In genomic region chr15:98831684-98832035, GRCm38 (mm10) we compare ENCODE assay signal across 8 mouse cellular contexts. TPM values are rescaled to one million over a fixed set of nuclear protein-coding genes. Genes with fewer than 3 reads are reported as not detected.
DNase-seq lines count a peak whose midpoint lies in the region; ATAC-seq and TF ChIP-seq lines count a peak whose summit lies in the region.

No protein-coding gene starts in this region.

- peak overlapping the region; percentile 53 for H3K4me2 ChIP-seq in lung, postnatal 0 days (replicated peaks; ENCODE audit: low read depth, low read length)
- H3K4me2 ChIP-seq in liver, embryonic 11.5 days = peak overlapping the region; percentile 71
- peak overlapping the region; percentile 52 for H3K4me2 ChIP-seq in stomach, embryonic 15.5 days

- 8% methylated on average over 9 of the region's 9 CpGs for WGBS in lung, postnatal 0 days
- 21% methylated on average over 9 of the region's 9 CpGs for WGBS in forebrain, embryonic 10.5 days
- 6% methylated on average over 9 of the region's 9 CpGs for WGBS in liver, embryonic 11.5 days
- WGBS in stomach, embryonic 15.5 days = 13% methylated on average over 9 of the region's 9 CpGs

- H3K4me3 ChIP-seq in lung, postnatal 0 days (ENCODE audit: low read depth, low read length) = peak overlapping the region; percentile 79
- H3K4me3 ChIP-seq in forebrain, embryonic 10.5 days = peak overlapping the region; percentile 85
- peak overlapping the region; percentile 72 for H3K4me3 ChIP-seq in liver, embryonic 11.5 days (ENCODE audit: low read depth, low read length)
- H3K4me3 ChIP-seq in stomach, embryonic 15.5 days (replicated peaks) = peak overlapping the region; percentile 72

- H3K27me3 ChIP-seq in lung, postnatal 0 days (replicated peaks; ENCODE audit: insufficient read depth, low read length) = no peaks in the 10 kb centered on the region
- no peaks in the 10 kb centered on the region for H3K27me3 ChIP-seq in forebrain, embryonic 10.5 days (ENCODE audit: poor library complexity, severe bottlenecking)
- H3K27me3 ChIP-seq in liver, embryonic 11.5 days (replicated peaks; ENCODE audit: control insufficient read depth, insufficient read depth, low read length) = no peaks in the 10 kb centered on the region
- no peaks in the 10 kb centered on the region for H3K27me3 ChIP-seq in stomach, embryonic 15.5 days (replicated peaks)

- peak overlapping the region; percentile 97 for H3K27ac ChIP-seq in lung, postnatal 0 days (ENCODE audit: low read length)
- peak overlapping the region; percentile 92 for H3K27ac ChIP-seq in forebrain, embryonic 10.5 days
- peak overlapping the region; percentile 96 for H3K27ac ChIP-seq in liver, embryonic 11.5 days (ENCODE audit: low read depth, low read length)
- peak overlapping the region; percentile 96 for H3K27ac ChIP-seq in stomach, embryonic 15.5 days

- H3K9ac ChIP-seq in lung, postnatal 0 days (replicated peaks; ENCODE audit: low read depth) = peak overlapping the region; percentile 88; the same call in 1 of the 2 replicates
- peak overlapping the region; percentile 87 for H3K9ac ChIP-seq in liver, embryonic 11.5 days (ENCODE audit: low read depth, low read length)
- H3K9ac ChIP-seq in stomach, embryonic 15.5 days = no peak overlapping the region

- no peaks in the 10 kb centered on the region for H3K9me3 ChIP-seq in lung, postnatal 0 days (ENCODE audit: low read length)
- no peaks in the 10 kb centered on the region for H3K9me3 ChIP-seq in forebrain, embryonic 10.5 days
- no peaks in the 10 kb centered on the region for H3K9me3 ChIP-seq in liver, embryonic 11.5 days (ENCODE audit: control insufficient read depth, low read length)
- no peaks in the 10 kb centered on the region for H3K9me3 ChIP-seq in stomach, embryonic 15.5 days

- DNase-seq in lung, postnatal 0 days (ENCODE audit: low spot score) = no peak
- DNase-seq in lung, postnatal 4 days = no peak
- DNase-seq in forebrain, embryonic 10.5 days (ENCODE audit: extremely low spot score, low spot score) = no peak
- DNase-seq in liver, embryonic 11.5 days (ENCODE audit: low spot score) = no peak
- DNase-seq in layer of hippocampus, adult 9-10 months (ENCODE audit: low spot score) = no peak
- DNase-seq in ovary, postnatal 36 days (ENCODE audit: low spot score) = no peak
- DNase-seq in ovary, adult 18-20 months (ENCODE audit: low spot score) = no peak

- H3K36me3 ChIP-seq in lung, postnatal 0 days (ENCODE audit: insufficient read depth, low read length) = peaks cover 25% of the 10 kb centered on the region
- peaks cover 59% of the 10 kb centered on the region for H3K36me3 ChIP-seq in forebrain, embryonic 10.5 days (replicated peaks)
- H3K36me3 ChIP-seq in liver, embryonic 11.5 days (ENCODE audit: control insufficient read depth, insufficient read depth, low read length) = peaks cover 25% of the 10 kb centered on the region
- H3K36me3 ChIP-seq in stomach, embryonic 15.5 days = peaks cover 36% of the 10 kb centered on the region

- no peak for TF ChIP-seq CTCF in lung, postnatal 0 days (IDR thresholded peaks at IDR 0.05)

- 0 out of 2 replicates have a peak, but pooled peaks cover 6% of the 10 kb centered on the region for H3K4me1 ChIP-seq in lung, postnatal 0 days (ENCODE audit: insufficient read depth, low read depth, low read length)
- peaks cover 35% of the 10 kb centered on the region for H3K4me1 ChIP-seq in forebrain, embryonic 10.5 days
- H3K4me1 ChIP-seq in liver, embryonic 11.5 days (replicated peaks; ENCODE audit: control insufficient read depth, insufficient read depth, low read length) = peaks cover 50% of the 10 kb centered on the region
- H3K4me1 ChIP-seq in stomach, embryonic 15.5 days = peaks cover 14% of the 10 kb centered on the region

- TF ChIP-seq EP300 in lung, postnatal 0 days (IDR thresholded peaks at IDR 0.05) = no peak; the same call in none of the 2 replicates

- peak; percentile 37 for ATAC-seq in lung, postnatal 0 days
- ATAC-seq in liver, embryonic 11.5 days (replicated peaks; ENCODE audit: low FRiP score) = no peak
- ATAC-seq in stomach, embryonic 15.5 days (ENCODE audit: insufficient read depth, low FRiP score, low read depth) = no peak

RNA-seq across cellular contexts. Expression of gene Prkag1, which starts 0.3 kb away (rescaled TPM):
- polyA plus RNA-seq in lung, postnatal 0 days (2015; fragmentation: Nextera tagmentation; extraction: Ambion mirVana) = 72.2 and 76.7 TPM in 2 replicates
- 90.4 and 93.5 TPM in 2 replicates for polyA plus RNA-seq in forebrain, embryonic 10.5 days (2016; fragmentation: Nextera tagmentation; extraction: Ambion mirVana)
- 128 and 140 TPM in 2 replicates for polyA plus RNA-seq in liver, embryonic 11.5 days (2014; fragmentation: Nextera tagmentation; extraction: Ambion mirVana)
- 82.4 and 85.6 TPM in 2 replicates for polyA plus RNA-seq in stomach, embryonic 15.5 days (2015; fragmentation: Nextera tagmentation; extraction: Ambion mirVana)

RNA-seq across cellular contexts. Expression of gene Ddn, which starts 22.4 kb away (rescaled TPM):
- 0.04 TPM in 2 replicates for polyA plus RNA-seq in lung, postnatal 0 days (2015; fragmentation: Nextera tagmentation; extraction: Ambion mirVana)
- 0.10 TPM in 1 of 2 replicates, not detected in the other for polyA plus RNA-seq in forebrain, embryonic 10.5 days (2016; fragmentation: Nextera tagmentation; extraction: Ambion mirVana)
- 0.12 and 0.16 TPM in 2 replicates for polyA plus RNA-seq in liver, embryonic 11.5 days (2014; fragmentation: Nextera tagmentation; extraction: Ambion mirVana)
- not detected in 2 replicates for polyA plus RNA-seq in stomach, embryonic 15.5 days (2015; fragmentation: Nextera tagmentation; extraction: Ambion mirVana)

RNA-seq across cellular contexts. Expression of gene Kmt2d, which starts 39.3 kb away (rescaled TPM):
- polyA plus RNA-seq in lung, postnatal 0 days (2015; fragmentation: Nextera tagmentation; extraction: Ambion mirVana) = 8.7 and 11.1 TPM in 2 replicates
- polyA plus RNA-seq in forebrain, embryonic 10.5 days (2016; fragmentation: Nextera tagmentation; extraction: Ambion mirVana) = 10.8 and 11.8 TPM in 2 replicates
- polyA plus RNA-seq in liver, embryonic 11.5 days (2014; fragmentation: Nextera tagmentation; extraction: Ambion mirVana) = 14.3 and 17.0 TPM in 2 replicates
- polyA plus RNA-seq in stomach, embryonic 15.5 days (2015; fragmentation: Nextera tagmentation; extraction: Ambion mirVana) = 10.6 and 11.6 TPM in 2 replicates

RNA-seq across cellular contexts. Expression of gene Wnt1, which starts 42.0 kb away (rescaled TPM):
- not detected in 2 replicates for polyA plus RNA-seq in lung, postnatal 0 days (2015; fragmentation: Nextera tagmentation; extraction: Ambion mirVana)
- 0.49 and 1.3 TPM in 2 replicates for polyA plus RNA-seq in forebrain, embryonic 10.5 days (2016; fragmentation: Nextera tagmentation; extraction: Ambion mirVana)
- not detected in 2 replicates for polyA plus RNA-seq in liver, embryonic 11.5 days (2014; fragmentation: Nextera tagmentation; extraction: Ambion mirVana)
- polyA plus RNA-seq in stomach, embryonic 15.5 days (2015; fragmentation: Nextera tagmentation; extraction: Ambion mirVana) = not detected in 2 replicates

RNA-seq across cellular contexts. Expression of gene Wnt10b, which starts 53.7 kb away (rescaled TPM):
- polyA plus RNA-seq in lung, postnatal 0 days (2015; fragmentation: Nextera tagmentation; extraction: Ambion mirVana) = 0.13 and 0.14 TPM in 2 replicates
- 0.12 and 0.33 TPM in 2 replicates for polyA plus RNA-seq in forebrain, embryonic 10.5 days (2016; fragmentation: Nextera tagmentation; extraction: Ambion mirVana)
- polyA plus RNA-seq in liver, embryonic 11.5 days (2014; fragmentation: Nextera tagmentation; extraction: Ambion mirVana) = not detected in 2 replicates
- polyA plus RNA-seq in stomach, embryonic 15.5 days (2015; fragmentation: Nextera tagmentation; extraction: Ambion mirVana) = 0.08 TPM in 1 of 2 replicates, not detected in the other
